Mouse (Mus musculus) testis, adult 2 months (tissue): ENCODE data around the gene Plce1.

ENCODE experiments used
- CTCF ChIP-seq: fragments of 200-500 bp; IDR thresholded peaks from 2 replicates; pipeline ENCODE4 v1.5.1; 2012; ENCODE audit warnings: low read depth, mild to moderate bottlenecking, inconsistent platforms, low read length, moderate library complexity; ENCODE audit not compliant: control insufficient read depth, insufficient read depth, insufficient replicate concordance
- POLR2A ChIP-seq: fragments of 200-500 bp; IDR thresholded peaks from 2 replicates; pipeline ENCODE4 v1.6.1; 2012; ENCODE audit warnings: low read depth, mild to moderate bottlenecking, inconsistent platforms, low read length, moderate library complexity; ENCODE audit not compliant: control insufficient read depth

- TF ChIP-seq POLR2A = no peak
- TF ChIP-seq CTCF = no peak
Observed at GRCm38 (mm10) chr19:38441860-38442259, 39.0 kb upstream of the Plce1 start.
